Mouse (Mus musculus) skeletal muscle tissue, postnatal 0 days (tissue): ENCODE results near the gene Slc6a14. TPM values are rescaled to one million over a fixed set of nuclear protein-coding genes. Genes with fewer than 3 reads are reported as not detected.

ENCODE experiments used
- polyA plus RNA-seq: library from polyadenylated mRNA; unstranded; fragments of >200 nt; fragmentation: Nextera tagmentation; extraction: Ambion mirVana; gene quantifications from 2 replicates; pipeline ENCODE4 v1.2.1, GENCODE M21; 2015

The Slc6a14 gene
- 0.24 TPM in 1 of 2 replicates, not detected in the other for polyA plus RNA-seq

GRCm38 (mm10) chrX:21714829-21715228 lies at the start of gene Slc6a14:
Gene Slc6a14, plus strand, starts transcription at chrX:21714896.

DNA sequence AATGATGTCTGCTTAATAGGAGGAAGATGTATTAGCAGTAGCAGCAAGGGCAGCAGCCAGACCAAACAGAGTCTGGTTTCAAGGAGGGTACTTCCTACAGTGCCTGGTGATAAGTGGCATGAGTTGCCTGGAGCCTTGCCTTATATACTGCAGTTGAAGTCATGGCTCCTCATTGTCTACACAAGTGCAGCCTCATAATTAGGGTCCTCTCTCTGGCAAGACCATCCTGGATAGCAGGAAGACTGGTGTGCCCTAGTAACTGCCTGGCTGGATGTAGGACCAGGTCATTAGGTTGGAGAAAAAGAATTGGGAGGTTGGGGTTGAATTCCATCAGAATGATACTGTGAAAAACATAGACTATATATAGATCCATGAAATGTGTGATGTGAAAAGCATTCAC lies 30.3 kb downstream of the Slc6a14 start, which contains the start of gene Gm28269:
Gene Gm28269 (minus strand): TSS at position 101 of the 400 bp plus-strand sequence.

Other genes starting within 250 kb of the Slc6a14 start
- 148 and 151 TPM in 2 replicates for gene Agtr2, start 230.4 kb upstream of the Slc6a14 start, polyA plus RNA-seq
- gene Gm28269, start 30.2 kb downstream of the Slc6a14 start, polyA plus RNA-seq: not detected in 2 replicates